ENCODE assay signal across 20 mouse cellular contexts in genomic region chr1:134083676-134084075, GRCm38 (mm10). TPM values are rescaled to one million over a fixed set of nuclear protein-coding genes. Genes with fewer than 3 reads are reported as not detected.
DNase-seq lines count a peak whose midpoint lies in the region; ATAC-seq and TF ChIP-seq lines count a peak whose summit lies in the region.
"Had no signal": no experiment of that assay in that cellular context is flagged by ENCODE, and none has a peak within 500 bp of the region (broad histone marks: within the 10 kb centered on the region; RNA-seq: fewer than 3 reads in every experiment).

No protein-coding gene starts in this region.

- H3K9ac ChIP-seq in liver, embryonic 15.5 days: peak overlapping the region; percentile 57
- H3K9ac ChIP-seq in forebrain, embryonic 14.5 days (ENCODE audit: low read length): no peak overlapping the region
- H3K9ac ChIP-seq: neural tube, embryonic 12.5 days; stomach, embryonic 15.5 days had no signal

- intact Hi-C loops in gastrocnemius, adult 2 months (cut with DNase I): loop anchor here (10.0 kb wide), 1 partner anchor 949 kb away; the partner anchor contains the start of gene Ppp1r15b
- intact Hi-C loops in gastrocnemius, postnatal 14 days (cut with DNase I; ENCODE audit: low total_unique reads): no loop called here

- WGBS in bone marrow, adult 2 months: 48% methylated on average over 8 of the region's 8 CpGs
- 62% methylated on average over 8 of the region's 8 CpGs for WGBS in liver, embryonic 15.5 days (ENCODE audit: insufficient replicate concordance)
- WGBS in forebrain, embryonic 14.5 days: 83% methylated on average over 8 of the region's 8 CpGs

- no peak for TF ChIP-seq POLR2A in bone marrow, adult 2 months (IDR thresholded peaks at IDR 0.05; ENCODE audit: borderline replicate concordance, control insufficient read depth, low read depth, low read length)

- no peaks in the 10 kb centered on the region for H3K9me3 ChIP-seq in liver, embryonic 15.5 days (replicated peaks)
- no peaks in the 10 kb centered on the region for H3K9me3 ChIP-seq in forebrain, embryonic 14.5 days (replicated peaks; ENCODE audit: control insufficient read depth, low read length)
- H3K9me3 ChIP-seq: neural tube, embryonic 12.5 days; stomach, embryonic 15.5 days had no signal

- H3K27me3 ChIP-seq in liver, embryonic 15.5 days: no peaks in the 10 kb centered on the region
- H3K27me3 ChIP-seq in forebrain, embryonic 14.5 days (replicated peaks; ENCODE audit: control insufficient read depth, insufficient read depth, low read length): no peaks in the 10 kb centered on the region
- H3K27me3 ChIP-seq: neural tube, embryonic 12.5 days; stomach, embryonic 15.5 days had no signal

- ATAC-seq in liver, embryonic 15.5 days (ENCODE audit: insufficient read depth): no peak
- ATAC-seq in forebrain, embryonic 14.5 days: no peak
- ATAC-seq: forebrain, embryonic 16.5 days; inflammation-experienced regulatory T-cells, adult 6 months had no signal

- H3K36me3 ChIP-seq in liver, embryonic 15.5 days (replicated peaks): no peaks in the 10 kb centered on the region
- no peaks in the 10 kb centered on the region for H3K36me3 ChIP-seq in forebrain, embryonic 14.5 days (ENCODE audit: control insufficient read depth, insufficient read depth, low read length)
- H3K36me3 ChIP-seq: neural tube, embryonic 12.5 days; stomach, embryonic 15.5 days had no signal

- TF ChIP-seq CTCF in gastrocnemius, adult 2 months (IDR thresholded peaks at IDR 0.05): no peak
- no peak for TF ChIP-seq CTCF in layer of hippocampus, adult 2 months (conservative IDR thresholded peaks at IDR 0.05)
- TF ChIP-seq CTCF in bone marrow, adult 2 months (IDR thresholded peaks at IDR 0.05; ENCODE audit: control insufficient read depth, insufficient read depth, low read length): no peak

- DNase-seq in gastrocnemius, adult 2 months: no peak
- no peak for DNase-seq in gastrocnemius, postnatal 14 days
- no peak for DNase-seq in layer of hippocampus, adult 2 months (ENCODE audit: low spot score in 2 of 2)
- DNase-seq in layer of hippocampus, adult 8-10 months (ENCODE audit: low spot score in 2 of 2): no peak
- no peak for DNase-seq in forebrain, embryonic 14.5 days (ENCODE audit: low spot score)
- DNase-seq in spleen, adult 18-20 months: no peak
- DNase-seq: right cerebral cortex, postnatal 4 days; thymus, postnatal 25 days had no signal

- H3K27ac ChIP-seq in gastrocnemius, adult 2 months: peak overlapping the region; percentile 93
- peak overlapping the region; percentile 80 for H3K27ac ChIP-seq in layer of hippocampus, adult 2 months
- peak overlapping the region; percentile 12 for H3K27ac ChIP-seq in bone marrow, adult 2 months (ENCODE audit: control insufficient read depth, insufficient read depth, low read depth, low read length, poor library complexity)
- H3K27ac ChIP-seq in liver, embryonic 15.5 days (replicated peaks): peak overlapping the region; percentile 93
- H3K27ac ChIP-seq in forebrain, embryonic 14.5 days (ENCODE audit: low read depth, low read length): no peak overlapping the region
- H3K27ac ChIP-seq: neural tube, embryonic 12.5 days had no signal

- peaks cover 7% of the 10 kb centered on the region; the same call in 1 of the 2 replicates for H3K4me1 ChIP-seq in bone marrow, adult 2 months (ENCODE audit: control insufficient read depth, insufficient read depth, low read length)
- peaks cover 95% of the 10 kb centered on the region for H3K4me1 ChIP-seq in liver, embryonic 15.5 days (replicated peaks)
- H3K4me1 ChIP-seq in forebrain, embryonic 14.5 days (ENCODE audit: control insufficient read depth, insufficient read depth, low read length): peaks cover 14% of the 10 kb centered on the region

- H3K4me3 ChIP-seq in gastrocnemius, adult 2 months: no peak overlapping the region
- H3K4me3 ChIP-seq in layer of hippocampus, adult 2 months: no peak overlapping the region
- no peak overlapping the region for H3K4me3 ChIP-seq in bone marrow, adult 2 months (replicated peaks; ENCODE audit: control insufficient read depth, low read depth, low read length)
- no peak overlapping the region for H3K4me3 ChIP-seq in liver, embryonic 15.5 days (replicated peaks)
- H3K4me3 ChIP-seq in forebrain, embryonic 14.5 days (ENCODE audit: low read depth, low read length): no peak overlapping the region
- H3K4me3 ChIP-seq: neural tube, embryonic 12.5 days; stomach, embryonic 15.5 days had no signal

- H3K4me2 ChIP-seq in liver, embryonic 15.5 days: peak overlapping the region; percentile 60
- H3K4me2 ChIP-seq in forebrain, embryonic 14.5 days (ENCODE audit: low read length): no peak overlapping the region
- H3K4me2 ChIP-seq: neural tube, embryonic 12.5 days; stomach, embryonic 15.5 days had no signal

RNA-seq across cellular contexts. Expression of gene Btg2, which starts 4.8 kb away (rescaled TPM):
- total RNA-seq in gastrocnemius, adult 2 months (2021): 10 to 100 TPM; 14.1 to 46.8 TPM
- 10 to 100 TPM; 19.7 to 44.2 TPM for total RNA-seq in gastrocnemius, postnatal 14 days (2021)
- 10 to 100 TPM; 17.2 to 22.0 TPM for total RNA-seq in layer of hippocampus, adult 2 months (2021)
- 10 to 100 TPM; 14.4 to 18.4 (median 17.3) TPM for total RNA-seq in layer of hippocampus, adult 8-10 months (2022)
- 79.9 and 89.5 TPM in 2 replicates for polyA plus RNA-seq in bone marrow, adult 2 months (2011; ENCODE audit: insufficient read depth, insufficient read length, low replicate concordance, missing spikeins)
- polyA plus RNA-seq in liver, embryonic 15.5 days (2015; fragmentation: Nextera tagmentation; extraction: Ambion mirVana): 103 and 108 TPM in 2 replicates
- 67.3 and 82.6 TPM in 2 replicates for polyA plus RNA-seq in forebrain, embryonic 14.5 days (2014; fragmentation: Nextera tagmentation; extraction: Ambion mirVana)

RNA-seq across cellular contexts. Expression of gene Chit1, which starts 27.4 kb away (rescaled TPM):
- total RNA-seq in gastrocnemius, adult 2 months (2021): not detected
- total RNA-seq in gastrocnemius, postnatal 14 days (2021): not detected
- under 1 TPM in 1 of 2 experiments, not detected in 1; 0.20 TPM for total RNA-seq in layer of hippocampus, adult 2 months (2021)
- under 1 TPM in 1 of 4 experiments, not detected in 3; 0.32 TPM for total RNA-seq in layer of hippocampus, adult 8-10 months (2022)
- not detected in 2 replicates for polyA plus RNA-seq in bone marrow, adult 2 months (2011; ENCODE audit: insufficient read depth, insufficient read length, low replicate concordance, missing spikeins)
- 0.07 and 0.20 TPM in 2 replicates for polyA plus RNA-seq in liver, embryonic 15.5 days (2015; fragmentation: Nextera tagmentation; extraction: Ambion mirVana)
- polyA plus RNA-seq in forebrain, embryonic 14.5 days (2014; fragmentation: Nextera tagmentation; extraction: Ambion mirVana): 0.13 TPM in 1 of 2 replicates, not detected in the other
- total RNA-seq: adrenal gland, postnatal 14 days; gastrocnemius, adult 8-10 months; hematopoietic stem cell, adult 5-6 weeks; liver, adult 2 months had no signal
- polyA plus RNA-seq: erythroblast, embryonic 14.5 days; forebrain, embryonic 16.5 days; inflammation-experienced regulatory T-cells, adult 6 months; liver, adult 2 months had no signal

RNA-seq across cellular contexts. Expression of gene Fmod, which starts 46.6 kb away (rescaled TPM):
- 100 to 1,000 TPM in 1 of 2 experiments, 10 to 100 TPM in 1; 53.6 to 322 TPM for total RNA-seq in gastrocnemius, adult 2 months (2021)
- 100 to 1,000 TPM; 197 to 203 TPM for total RNA-seq in gastrocnemius, postnatal 14 days (2021)
- 1 to 10 TPM; 6.0 to 7.4 TPM for total RNA-seq in layer of hippocampus, adult 2 months (2021)
- 10 to 100 TPM in 3 of 4 experiments, 1 to 10 TPM in 1; 8.4 to 11.4 (median 10.1) TPM for total RNA-seq in layer of hippocampus, adult 8-10 months (2022)
- polyA plus RNA-seq in bone marrow, adult 2 months (2011; ENCODE audit: insufficient read depth, insufficient read length, low replicate concordance, missing spikeins): 0.31 TPM in 1 of 2 replicates, not detected in the other
- 2.6 and 3.3 TPM in 2 replicates for polyA plus RNA-seq in liver, embryonic 15.5 days (2015; fragmentation: Nextera tagmentation; extraction: Ambion mirVana)
- 3.3 and 7.7 TPM in 2 replicates for polyA plus RNA-seq in forebrain, embryonic 14.5 days (2014; fragmentation: Nextera tagmentation; extraction: Ambion mirVana)
- total RNA-seq: hematopoietic stem cell, adult 5-6 weeks; megakaryocyte, adult 5-6 weeks had no signal
- polyA plus RNA-seq: erythroblast, embryonic 14.5 days; inflammation-experienced regulatory T-cells, adult 6 months had no signal

Comparison
In these comparisons a context has a peak if more than half of its experiments do, and no peak if none do; other contexts are left out.
1. RNA of gene Fmod, which starts 46.6 kb away (total RNA-seq): 53.6 to 322 TPM in gastrocnemius, adult 2 months and 197 to 203 TPM in gastrocnemius, postnatal 14 days; 8.4 to 11.4 TPM in layer of hippocampus, adult 8-10 months and 6.0 to 7.4 TPM in layer of hippocampus, adult 2 months; every median in the first group is over 4 times any median in the second.